Mouse (Mus musculus) CH12.LX (cell line): ENCODE results near the gene Vill. TPM values are rescaled to one million over a fixed set of nuclear protein-coding genes. Genes with fewer than 3 reads are reported as not detected.

ENCODE experiments used
- DNase-seq: peaks from one replicate; pipeline ENCODE4 v3.0.0-alpha.2; 2013; ENCODE audit errors: extremely low read depth
- H3K27ac ChIP-seq: 2 replicates; pipeline ENCODE4 v1.5.1; 2012; ENCODE audit warnings: low read depth, mild to moderate bottlenecking, control low read depth, moderate library complexity; ENCODE audit not compliant: insufficient read depth
- H3K27me3 ChIP-seq: replicated peaks from 2 replicates; pipeline ENCODE3; 2012; ENCODE audit warnings: inconsistent platforms
- H3K36me3 ChIP-seq, 2 experiments: replicated peaks in 1 of 2; 2 replicates each; pipeline versions ENCODE3 to v1.6.1; 2012; ENCODE audit warnings: inconsistent platforms in 1 of 2, low read length in 1 of 2, mild to moderate bottlenecking in 1 of 2, mixed read lengths in 1 of 2, moderate library complexity in 1 of 2; ENCODE audit not compliant: control insufficient read depth in 1 of 2, insufficient read depth in 1 of 2
- H3K4me1 ChIP-seq, 2 experiments: 2 replicates each; pipeline ENCODE4 v1.6.1; 2012; ENCODE audit warnings: inconsistent platforms in 1 of 2, moderate library complexity in 1 of 2; ENCODE audit not compliant: insufficient read depth in 2 of 2, control insufficient read depth in 1 of 2
- H3K4me2 ChIP-seq: 2 replicates; pipeline ENCODE4 v1.6.1; 2012; ENCODE audit warnings: low read depth, mild to moderate bottlenecking, control low read depth; ENCODE audit not compliant: poor library complexity, insufficient read depth, severe bottlenecking
- H3K4me3 ChIP-seq, 3 experiments: fragments of 150-350 bp in 1 of 3; sonication (generic) in 1 of 3; replicated peaks in 1 of 3; 2 replicates each; pipeline versions ENCODE3 to v1.5.1; 2011 to 2012; ENCODE audit warnings: low read depth in 2 of 3, low read length in 2 of 3, mild to moderate bottlenecking in 2 of 3, moderate library complexity in 2 of 3, control low read depth in 1 of 3, improper control_type of control experiment in 1 of 3, inconsistent platforms in 1 of 3, mixed read lengths in 1 of 3; ENCODE audit not compliant: poor library complexity in 1 of 3
- H3K79me2 ChIP-seq: replicated peaks from 2 replicates; pipeline ENCODE4 v1.6.1; 2012; ENCODE audit warnings: mild to moderate bottlenecking, moderate library complexity; ENCODE audit not compliant: control insufficient read depth, poor library complexity, insufficient read depth, severe bottlenecking; ENCODE audit errors: extremely low read depth
- H3K9ac ChIP-seq: 2 replicates; pipeline ENCODE4 v1.6.1; 2012; ENCODE audit warnings: low read depth, mild to moderate bottlenecking, control low read depth, moderate library complexity; ENCODE audit not compliant: insufficient read depth
- H3K9me3 ChIP-seq: replicated peaks from 2 replicates; pipeline ENCODE3; 2012; ENCODE audit warnings: low read length, inconsistent platforms, mixed read lengths
- BHLHE40 ChIP-seq: IDR thresholded peaks from 2 replicates; pipeline ENCODE4 v1.6.1; 2011; ENCODE audit warnings: mild to moderate bottlenecking, low read depth, low read length, improper control_type of control experiment
- CHD1 ChIP-seq: IDR thresholded peaks from 2 replicates; pipeline ENCODE4 v1.6.1; 2012; ENCODE audit warnings: low read depth, low read length, improper control_type of control experiment, inconsistent platforms
- CTCF ChIP-seq, 2 experiments: IDR thresholded peaks in 1 of 2; conservative IDR thresholded peaks in 1 of 2; 2 replicates each; pipeline ENCODE4 v1.5.1; 2011 to 2012; ENCODE audit warnings: low read depth in 2 of 2, low read length in 2 of 2, improper control_type of control experiment in 1 of 2, inconsistent platforms in 1 of 2, mild to moderate bottlenecking in 1 of 2, moderate library complexity in 1 of 2
- E2F4 ChIP-seq: IDR thresholded peaks from 2 replicates; pipeline ENCODE4 v1.6.1; 2011; ENCODE audit warnings: low read depth, low read length, improper control_type of control experiment; ENCODE audit not compliant: insufficient replicate concordance
- ELF1 ChIP-seq: IDR thresholded peaks from 2 replicates; pipeline ENCODE4 v1.6.1; 2014; ENCODE audit warnings: low read depth, mild to moderate bottlenecking, inconsistent platforms, low read length, improper control_type of control experiment
- ETS1 ChIP-seq: conservative IDR thresholded peaks from 2 replicates; pipeline ENCODE4 v1.6.1; 2012; ENCODE audit warnings: low read depth, mild to moderate bottlenecking, inconsistent platforms, low read length, improper control_type of control experiment, moderate library complexity
- JUN ChIP-seq: IDR thresholded peaks from 2 replicates; pipeline ENCODE4 v1.6.1; 2011; ENCODE audit warnings: low read depth, mild to moderate bottlenecking, low read length, improper control_type of control experiment, moderate library complexity; ENCODE audit not compliant: insufficient read depth
- JUND ChIP-seq: conservative IDR thresholded peaks from 2 replicates; pipeline ENCODE4 v1.6.1; 2011; ENCODE audit warnings: low read depth, low read length, improper control_type of control experiment
- KAT2A ChIP-seq: IDR thresholded peaks from 2 replicates; pipeline ENCODE4 v1.6.1; 2012; ENCODE audit warnings: low read length, improper control_type of control experiment, inconsistent platforms; ENCODE audit not compliant: insufficient replicate concordance
- MAFK ChIP-seq: IDR thresholded peaks from 2 replicates; pipeline ENCODE4 v1.6.1; 2011; ENCODE audit warnings: low read length, improper control_type of control experiment; ENCODE audit not compliant: insufficient replicate concordance
- MAX ChIP-seq: IDR thresholded peaks from 2 replicates; pipeline ENCODE4 v1.6.1; 2011; ENCODE audit warnings: low read length, improper control_type of control experiment
- MAZ ChIP-seq: IDR thresholded peaks from 2 replicates; pipeline ENCODE4 v1.6.1; 2012; ENCODE audit warnings: low read depth, mild to moderate bottlenecking, inconsistent platforms, low read length, improper control_type of control experiment, moderate library complexity
- MEF2A ChIP-seq: IDR thresholded peaks from 2 replicates; pipeline ENCODE4 v1.6.1; 2014; ENCODE audit warnings: low read depth, mild to moderate bottlenecking, inconsistent platforms, low read length, improper control_type of control experiment, borderline replicate concordance
- MYC ChIP-seq: IDR thresholded peaks from 2 replicates; pipeline ENCODE4 v1.6.1; 2011; ENCODE audit warnings: low read depth, mild to moderate bottlenecking, improper control_type of control experiment, low read length
- NRF1 ChIP-seq: IDR thresholded peaks from 2 replicates; pipeline ENCODE4 v1.6.1; 2014; ENCODE audit warnings: low read depth, mild to moderate bottlenecking, inconsistent platforms, low read length, improper control_type of control experiment, moderate library complexity
- PAX5 ChIP-seq: IDR thresholded peaks from 2 replicates; pipeline ENCODE4 v1.6.1; 2012; ENCODE audit warnings: low read length, inconsistent platforms, mixed read lengths
- POLR2A ChIP-seq: IDR thresholded peaks from 2 replicates; pipeline ENCODE4 v1.6.1; 2011; ENCODE audit warnings: low read depth, mild to moderate bottlenecking, improper control_type of control experiment, low read length
- POLR2AphosphoS2 ChIP-seq: IDR thresholded peaks from 2 replicates; pipeline ENCODE4 v1.6.1; 2011; ENCODE audit warnings: low read depth, low read length, improper control_type of control experiment
- RAD21 ChIP-seq: IDR thresholded peaks from 2 replicates; pipeline ENCODE4 v1.6.1; 2011; ENCODE audit warnings: low read depth, mild to moderate bottlenecking, low read length, improper control_type of control experiment, moderate library complexity
- RCOR1 ChIP-seq: conservative IDR thresholded peaks from 2 replicates; pipeline ENCODE4 v1.6.1; 2012; ENCODE audit warnings: low read depth, mild to moderate bottlenecking, inconsistent platforms, low read length, improper control_type of control experiment
- SIN3A ChIP-seq: IDR thresholded peaks from 2 replicates; pipeline ENCODE4 v1.6.1; 2012; ENCODE audit warnings: low read length, improper control_type of control experiment, inconsistent platforms
- SMC3 ChIP-seq: IDR thresholded peaks from 2 replicates; pipeline ENCODE4 v1.6.1; 2011; ENCODE audit warnings: low read depth, low read length, improper control_type of control experiment
- TBP ChIP-seq: conservative IDR thresholded peaks from 2 replicates; pipeline ENCODE4 v1.6.1; 2011; ENCODE audit warnings: low read depth, low read length, improper control_type of control experiment
- TCF12 ChIP-seq: IDR thresholded peaks from 2 replicates; pipeline ENCODE4 v1.6.1; 2014; ENCODE audit warnings: low read depth, mild to moderate bottlenecking, inconsistent platforms, low read length, improper control_type of control experiment
- UBTF ChIP-seq: IDR thresholded peaks from 2 replicates; pipeline ENCODE4 v1.6.1; 2012; ENCODE audit warnings: low read depth, mild to moderate bottlenecking, inconsistent platforms, low read length, improper control_type of control experiment, moderate library complexity
- USF1 ChIP-seq: IDR thresholded peaks from 2 replicates; pipeline ENCODE4 v1.6.1; 2014; ENCODE audit warnings: low read depth, mild to moderate bottlenecking, inconsistent platforms, low read length, improper control_type of control experiment
- ZKSCAN1 ChIP-seq: IDR thresholded peaks from 2 replicates; pipeline ENCODE4 v1.6.1; 2012; ENCODE audit warnings: low read depth, inconsistent platforms, low read length, improper control_type of control experiment, borderline replicate concordance
- ZMIZ1 ChIP-seq: IDR thresholded peaks from 2 replicates; pipeline ENCODE4 v1.6.1; 2012; ENCODE audit warnings: low read depth, mild to moderate bottlenecking, inconsistent platforms, low read length, improper control_type of control experiment
- dilution Hi-C: fragments of 300-500 bp; cut with MboI; formaldehyde crosslinking; loops from 2 replicates; pipeline ENCODE4 v1.14.3; 2020; ENCODE audit warnings: low sequenced_read_pairs; ENCODE audit not compliant: extremely low pct_unique_long_range_greater_than_20kb, extremely low pct_ligation_motif_present
- in situ Hi-C: fragments of 300-500 bp; cut with MboI; formaldehyde crosslinking; loops from 3 replicates; pipeline ENCODE4 v1.14.3; 2019; ENCODE audit warnings: low sequenced_read_pairs, low pct_ligation_motif_present, low pct_unique_long_range_greater_than_20kb, mixed read lengths
- polyA plus RNA-seq: library from polyadenylated mRNA; unstranded; fragments of >175 nt; gene quantifications from 2 replicates; pipeline ENCODE4 v1.2.1, GENCODE M21; 2012; ENCODE audit warnings: low read depth; ENCODE audit not compliant: insufficient read length
- total RNA-seq, 2 experiments: library from RNA; depleted of rRNA; stranded (reverse); fragments of 300-350 nt in 1 of 2; fragments of >200 nt in 1 of 2; gene quantifications; 2 replicates each; pipeline ENCODE4 v1.2.3; 2012 to 2014

Gene Vill
- total and polyA plus RNA-seq, 3 experiments: 46.3 to 85.2 (median 57.3) TPM

DNA sequence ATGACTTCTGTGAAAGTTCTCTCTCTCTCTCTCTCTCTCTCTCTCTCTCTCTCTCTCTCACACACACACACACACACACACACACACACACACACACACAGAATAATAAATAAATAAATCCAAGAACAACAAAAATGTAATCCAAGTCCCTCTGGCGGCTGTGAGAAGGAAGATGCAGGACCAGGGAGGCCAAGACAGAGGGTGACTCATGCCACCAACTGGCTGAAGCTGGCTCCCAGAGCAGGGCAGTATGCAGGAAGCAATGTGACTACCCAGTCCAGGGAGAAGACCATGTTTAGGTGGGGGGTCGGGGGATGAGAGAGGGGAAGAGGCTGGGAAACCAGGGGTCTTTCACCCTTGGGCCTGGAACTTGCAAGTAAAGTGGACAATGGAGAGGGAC is 1.4 kb upstream of the Vill start:
- Histone ChIP-seq H3K27me3 (peaks cover 77% of the 10 kb centered on the region), H3K27ac (no peak overlapping the region), H3K79me2 (no peaks in the 10 kb centered on the region), H3K4me2 (no peak overlapping the region), H3K9me3 (no peaks in the 10 kb centered on the region), H3K4me1 (peaks cover 0 to 6% of the 10 kb centered on the region in 2 experiments; a peak in 1 of 4 replicates), H3K4me3 (no peak overlapping the region), H3K36me3 (no peaks in the 10 kb centered on the region), H3K9ac (no peak overlapping the region)
- TF ChIP-seq PAX5 (no peak), RAD21 (no peak), MAX (no peak), CHD1 (no peak), NRF1 (no peak), CTCF (conservative IDR thresholded peaks at IDR 0.05 in 1 of 2, IDR thresholded peaks at IDR 0.05 in 1 of 2; ENCODE audit: low read depth in 2 of 2, low read length in 2 of 2) (no peak), TBP (no peak), MYC (no peak), MAFK (no peak), E2F4 (no peak), UBTF (no peak), MEF2A (no peak), MAZ (no peak), JUN (no peak), BHLHE40 (no peak), ETS1 (no peak), RCOR1 (no peak), USF1 (no peak), ELF1 (no peak)
- in situ Hi-C loops (loop anchor here (25.0 kb wide), 1 partner anchor 464 kb away; no protein-coding TSS in a partner anchor), dilution Hi-C loops (no loop called here)
- no peak for DNase-seq

DNA sequence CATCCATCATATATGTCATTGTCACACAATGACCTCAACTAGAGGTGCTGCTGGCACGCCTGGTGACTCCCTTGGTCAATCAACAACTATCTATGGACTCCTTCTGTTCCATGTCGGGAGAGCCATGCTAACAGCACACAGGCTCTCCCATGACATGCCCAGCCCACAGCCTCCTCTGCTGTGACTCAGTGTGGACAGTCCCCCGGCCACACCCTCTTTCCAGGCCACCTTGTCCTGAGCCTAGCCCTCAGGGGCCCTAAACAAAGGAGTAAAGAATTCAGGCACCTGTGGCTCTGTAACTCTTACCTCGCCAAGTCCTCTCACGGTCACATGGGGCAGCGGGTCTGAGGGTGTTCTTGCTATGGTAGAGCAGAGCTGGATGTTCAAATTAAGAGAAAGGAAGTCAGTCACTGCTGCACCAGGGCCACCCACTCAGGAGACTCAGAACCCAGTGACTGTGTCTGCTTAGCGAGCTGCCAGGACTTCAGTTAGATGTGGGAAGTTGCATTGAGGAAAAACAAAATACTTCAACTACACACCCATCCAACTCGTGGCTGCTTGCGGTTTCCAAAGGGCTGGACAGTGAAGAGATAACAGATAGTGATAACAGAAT is 1.5 kb downstream of the Vill start:
- Histone ChIP-seq H3K9ac (no peak overlapping the region), H3K27ac (no peak overlapping the region), H3K4me1 (0 out of 4 replicates have a peak, but pooled peaks cover 0 to under 1% of the 10 kb centered on the region in 2 experiments), H3K27me3 (peaks cover 85% of the 10 kb centered on the region), H3K4me2 (no peak overlapping the region)
- TF ChIP-seq SIN3A: no peak
- TF ChIP-seq CTCF (conservative IDR thresholded peaks at IDR 0.05 in 1 of 2, IDR thresholded peaks at IDR 0.05 in 1 of 2; ENCODE audit: low read depth in 2 of 2, low read length in 2 of 2): no peak
- no peak for TF ChIP-seq POLR2AphosphoS2
- TF ChIP-seq SMC3: no peak
- TF ChIP-seq TBP: no peak
- no peak for TF ChIP-seq USF1
- no peak for TF ChIP-seq ELF1
- TF ChIP-seq ZMIZ1: no peak
- TF ChIP-seq BHLHE40: no peak
- no peak for TF ChIP-seq ETS1
- TF ChIP-seq JUND: no peak
- no peak for TF ChIP-seq NRF1
- no peak for TF ChIP-seq RCOR1
- no peak for TF ChIP-seq POLR2A
- no peak for TF ChIP-seq KAT2A
- TF ChIP-seq MYC: no peak
- TF ChIP-seq ZKSCAN1: no peak
- TF ChIP-seq JUN: no peak
- no peak for TF ChIP-seq TCF12
- TF ChIP-seq, all 38 proteins: peak for 0
- in situ Hi-C loops: loop anchor here (25.0 kb wide), 1 partner anchor 467 kb away; no protein-coding TSS in a partner anchor
- H3K36me3 ChIP-seq: no peaks in the 10 kb centered on the region
- H3K4me3 ChIP-seq: no peak overlapping the region
- DNase-seq: no peak
- no peaks in the 10 kb centered on the region for H3K9me3 ChIP-seq
- H3K79me2 ChIP-seq: no peaks in the 10 kb centered on the region
- dilution Hi-C loops: no loop called here
